Mouse (Mus musculus) stomach, embryonic 15.5 days (tissue): ENCODE measurements at regions not wholly inside any gene's neighbourhood (a gene's known extent, or its start where the extent isn't known, plus 50 kb on each side); places are given as distances from the start of the nearest gene placed in this dataset.

Experiments
- ATAC-seq: fragments of 200-750 bp; cut with Nextera tagmentation; 2 replicates; pipeline ENCODE4 v1.8.0; 2017; ENCODE audit warnings: low read depth, moderate number of reproducible peaks, moderate TSS enrichment; ENCODE audit not compliant: insufficient read depth, low FRiP score
- H3K27ac ChIP-seq: fragments of 300-500 bp; sonication (generic); 2 replicates; pipeline ENCODE4 v1.5.1; 2015; ENCODE audit warnings: mild to moderate bottlenecking, inconsistent platforms
- H3K27me3 ChIP-seq: fragments of 300-500 bp; sonication (generic); replicated peaks from 2 replicates; pipeline ENCODE4 v1.6.1; 2015; ENCODE audit warnings: inconsistent platforms
- H3K36me3 ChIP-seq: fragments of 300-500 bp; sonication (generic); 2 replicates; pipeline ENCODE4 v1.6.1; 2015; ENCODE audit warnings: inconsistent platforms
- H3K4me1 ChIP-seq: fragments of 300-500 bp; sonication (generic); 2 replicates; pipeline ENCODE4 v1.6.1; 2015; ENCODE audit warnings: inconsistent platforms
- H3K4me2 ChIP-seq: fragments of 300-500 bp; sonication (generic); 2 replicates; pipeline ENCODE4 v1.6.1; 2015; ENCODE audit warnings: mild to moderate bottlenecking, inconsistent platforms
- H3K4me3 ChIP-seq: fragments of 300-500 bp; sonication (generic); replicated peaks from 2 replicates; pipeline ENCODE4 v1.5.1; 2015; ENCODE audit warnings: inconsistent platforms
- H3K9ac ChIP-seq: fragments of 300-500 bp; sonication (generic); 2 replicates; pipeline ENCODE4 v1.6.1; 2015; ENCODE audit warnings: inconsistent platforms
- H3K9me3 ChIP-seq: fragments of 300-500 bp; sonication (generic); 2 replicates; pipeline ENCODE4 v1.6.1; 2016; ENCODE audit warnings: inconsistent platforms
- WGBS: fragments of 180-500 bp; shearing (Covaris S2); methylation state at CpG from one replicate; pipeline ENCODE4 v1.1.7; 2015; 5-methylcytosine and 5-hydroxymethylcytosine counted together

DNA sequence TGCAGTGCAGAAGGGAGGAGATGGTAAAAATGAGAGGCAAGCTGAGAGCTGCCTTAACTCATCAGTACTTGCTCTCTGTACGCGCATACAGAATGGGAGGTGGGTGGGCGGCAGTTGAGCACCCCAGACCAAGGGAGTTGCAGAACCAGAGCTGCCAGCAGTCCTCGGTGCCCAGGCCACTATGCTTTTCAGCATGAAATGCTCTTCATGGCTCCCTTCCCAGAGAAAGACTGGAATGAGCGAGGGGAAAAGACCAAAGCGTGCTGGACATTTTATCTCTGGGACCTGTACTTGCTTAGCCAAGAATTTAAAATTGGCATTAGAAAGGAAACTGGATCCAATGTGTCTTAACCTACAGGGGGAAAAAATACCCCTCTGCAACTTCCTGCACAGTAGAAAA, 387.1 kb downstream of the Adgrl2 start:
- Histone ChIP-seq H3K4me1 (no peaks in the 10 kb centered on the region), H3K27ac (no peak overlapping the region), H3K9ac (no peak overlapping the region), H3K4me2 (no peak overlapping the region), H3K9me3 (no peaks in the 10 kb centered on the region), H3K36me3 (no peaks in the 10 kb centered on the region), H3K27me3 (no peaks in the 10 kb centered on the region), H3K4me3 (no peak overlapping the region)
- ATAC-seq: no peak
- WGBS: 78% methylated on average over 6 of the region's 6 CpGs

- Histone ChIP-seq H3K4me3 (no peak overlapping the region), H3K4me2 (no peak overlapping the region), H3K36me3 (no peaks in the 10 kb centered on the region), H3K9me3 (no peaks in the 10 kb centered on the region), H3K27me3 (no peaks in the 10 kb centered on the region), H3K4me1 (no peaks in the 10 kb centered on the region), H3K27ac (no peak overlapping the region), H3K9ac (no peak overlapping the region)
- no peak for ATAC-seq
- WGBS: 81% methylated on average over 5 of the region's 5 CpGs
Observed at GRCm38 (mm10) chr3:148602730-148603255, 387.6 kb downstream of the Adgrl2 start.

- WGBS: 84% methylated on average over 4 of the region's 4 CpGs
- no peak overlapping the region for H3K4me2 ChIP-seq
Observed at GRCm38 (mm10) chr3:148595561-148595960, 394.8 kb downstream of the Adgrl2 start.

DNA sequence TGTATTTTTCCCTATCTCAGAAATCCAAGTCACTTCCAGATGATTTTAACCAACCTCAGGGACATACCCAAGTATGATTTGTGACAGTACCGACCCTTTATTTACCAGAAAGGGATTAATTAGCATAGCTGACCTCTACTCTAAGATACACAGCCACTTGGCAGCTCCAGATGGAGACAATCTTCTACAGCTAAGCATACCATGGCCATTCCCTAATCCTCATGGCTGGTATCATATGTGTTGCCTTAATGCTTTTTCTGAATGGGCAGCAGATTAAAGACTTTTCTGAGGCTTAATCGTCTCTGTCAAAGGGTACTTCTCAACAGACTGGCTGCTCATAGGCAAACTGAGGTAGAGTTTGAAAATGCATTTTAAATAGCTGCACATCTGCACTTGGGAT, 400.8 kb downstream of the Adgrl2 start:
- Histone ChIP-seq H3K4me2 (no peak overlapping the region), H3K27me3 (no peaks in the 10 kb centered on the region), H3K36me3 (no peaks in the 10 kb centered on the region), H3K9me3 (no peaks in the 10 kb centered on the region), H3K4me3 (no peak overlapping the region), H3K27ac (no peak overlapping the region), H3K4me1 (no peaks in the 10 kb centered on the region), H3K9ac (no peak overlapping the region)
- 44% methylated on average over 2 of the region's 2 CpGs for WGBS
- ATAC-seq: no peak

More at GRCm38 (mm10) chr3:148595561-148595960, 394.8 kb downstream of the Adgrl2 start:
- no peaks in the 10 kb centered on the region for H3K27me3 ChIP-seq
- H3K9me3 ChIP-seq: no peaks in the 10 kb centered on the region
- no peaks in the 10 kb centered on the region for H3K36me3 ChIP-seq
- H3K4me3 ChIP-seq: no peak overlapping the region
- ATAC-seq: no peak
- no peaks in the 10 kb centered on the region for H3K4me1 ChIP-seq
- no peak overlapping the region for H3K27ac ChIP-seq
- H3K9ac ChIP-seq: no peak overlapping the region

DNA sequence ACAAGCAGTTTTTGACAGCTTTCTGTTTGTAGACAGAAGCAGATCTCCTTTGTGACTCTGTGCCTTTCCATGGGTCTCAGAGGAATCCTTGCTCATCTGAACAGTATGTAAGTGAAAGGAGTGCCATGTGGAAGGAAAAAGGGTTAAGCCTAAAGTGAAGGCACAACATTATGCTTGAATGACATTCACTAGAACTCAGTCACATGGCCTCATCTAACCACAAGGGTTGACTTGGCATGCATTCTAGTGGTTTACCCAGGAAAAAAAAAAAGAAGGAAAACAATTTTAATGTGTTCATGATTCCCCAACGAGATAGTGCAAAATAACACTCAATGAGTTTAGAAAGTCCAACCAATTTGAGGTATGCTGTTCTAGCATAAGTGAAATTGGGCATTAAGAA, 414.6 kb downstream of the Adgrl2 start:
- Histone ChIP-seq H3K9ac (no peak overlapping the region), H3K27me3 (no peaks in the 10 kb centered on the region), H3K4me2 (no peak overlapping the region), H3K4me1 (no peaks in the 10 kb centered on the region), H3K27ac (no peak overlapping the region), H3K36me3 (no peaks in the 10 kb centered on the region), H3K9me3 (no peaks in the 10 kb centered on the region), H3K4me3 (no peak overlapping the region)
- no peak for ATAC-seq
- WGBS: 74% methylated on average over 1 of the region's 1 CpGs

DNA sequence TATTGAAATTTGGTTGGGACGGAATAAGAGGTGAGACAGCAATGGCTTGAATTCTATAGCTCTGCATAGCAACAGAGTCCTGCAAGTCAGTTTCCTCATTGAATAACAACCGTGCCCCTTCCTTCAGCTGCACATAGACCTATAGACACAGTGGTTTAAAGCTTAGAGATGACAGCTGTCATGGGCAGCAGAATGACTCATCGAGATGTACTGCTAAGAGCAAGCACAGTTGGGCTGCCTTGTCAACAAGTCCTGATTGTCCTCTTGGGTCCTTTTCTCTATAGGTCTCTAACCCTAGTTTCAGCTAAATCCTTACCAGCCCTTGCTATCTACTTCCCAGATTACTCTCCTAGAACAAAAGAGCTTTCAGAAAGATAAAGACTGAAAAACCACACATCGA, 417.9 kb downstream of the Adgrl2 start:
- WGBS: 75% methylated on average over 4 of the region's 4 CpGs
- no peaks in the 10 kb centered on the region for H3K4me1 ChIP-seq
- H3K27me3 ChIP-seq: no peaks in the 10 kb centered on the region
- H3K9me3 ChIP-seq: no peaks in the 10 kb centered on the region
- no peak overlapping the region for H3K9ac ChIP-seq
- no peak overlapping the region for H3K4me3 ChIP-seq
- no peak overlapping the region for H3K27ac ChIP-seq
- H3K36me3 ChIP-seq: no peaks in the 10 kb centered on the region
- H3K4me2 ChIP-seq: no peak overlapping the region
- ATAC-seq: no peak

GRCm38 (mm10) chr3:148564716-148565115, 425.6 kb downstream of the Adgrl2 start:
- 81% methylated on average over 4 of the region's 4 CpGs for WGBS
- H3K27me3 ChIP-seq: no peaks in the 10 kb centered on the region
- no peak for ATAC-seq
- H3K4me2 ChIP-seq: no peak overlapping the region
- no peak overlapping the region for H3K4me3 ChIP-seq
- H3K4me1 ChIP-seq: no peaks in the 10 kb centered on the region
- no peaks in the 10 kb centered on the region for H3K9me3 ChIP-seq
- H3K27ac ChIP-seq: no peak overlapping the region
- no peak overlapping the region for H3K9ac ChIP-seq
- H3K36me3 ChIP-seq: no peaks in the 10 kb centered on the region

DNA sequence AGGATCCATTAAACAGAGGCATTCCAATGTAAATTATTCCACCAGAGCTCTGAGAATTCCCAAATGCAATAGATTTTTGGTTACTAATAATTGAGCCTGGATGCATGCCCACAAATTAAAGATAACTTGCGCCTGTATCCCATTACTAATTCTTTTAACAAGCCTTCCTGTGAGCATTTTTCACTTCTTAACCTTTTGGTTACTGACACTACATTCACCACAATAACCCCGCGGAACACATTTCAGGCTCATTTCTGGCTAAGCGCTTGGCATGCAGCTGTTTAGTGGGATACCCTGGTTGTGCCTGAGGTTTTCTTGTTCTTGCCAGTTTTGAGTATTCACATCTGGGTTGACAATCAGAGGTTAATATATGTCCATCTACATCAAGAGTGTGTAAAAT, 429.1 kb downstream of the Adgrl2 start:
- no peak for ATAC-seq
- no peaks in the 10 kb centered on the region for H3K4me1 ChIP-seq
- no peaks in the 10 kb centered on the region for H3K27me3 ChIP-seq
- H3K4me2 ChIP-seq: no peak overlapping the region
- no peak overlapping the region for H3K9ac ChIP-seq
- H3K9me3 ChIP-seq: no peaks in the 10 kb centered on the region
- no peak overlapping the region for H3K4me3 ChIP-seq
- WGBS: 90% methylated on average over 4 of the region's 4 CpGs
- H3K36me3 ChIP-seq: no peaks in the 10 kb centered on the region
- no peak overlapping the region for H3K27ac ChIP-seq

- ATAC-seq: no peak
- Histone ChIP-seq H3K27me3 (no peaks in the 10 kb centered on the region), H3K36me3 (no peaks in the 10 kb centered on the region), H3K4me2 (no peak overlapping the region), H3K4me3 (no peak overlapping the region), H3K9ac (no peak overlapping the region), H3K4me1 (no peaks in the 10 kb centered on the region), H3K27ac (no peak overlapping the region), H3K9me3 (no peaks in the 10 kb centered on the region)
- 67% methylated on average over 13 of the region's 13 CpGs for WGBS
Observed at GRCm38 (mm10) chr3:148559752-148560460, 430.4 kb downstream of the Adgrl2 start.

GRCm38 (mm10) chr3:148558592-148559157, 431.7 kb downstream of the Adgrl2 start:
- Histone ChIP-seq H3K4me1 (no peaks in the 10 kb centered on the region), H3K4me3 (no peak overlapping the region), H3K27ac (no peak overlapping the region), H3K9me3 (no peaks in the 10 kb centered on the region), H3K4me2 (no peak overlapping the region), H3K9ac (no peak overlapping the region), H3K36me3 (no peaks in the 10 kb centered on the region), H3K27me3 (no peaks in the 10 kb centered on the region)
- WGBS: 62% methylated on average over 5 of the region's 5 CpGs
- no peak for ATAC-seq

- no peak for ATAC-seq
- Histone ChIP-seq H3K9me3 (no peaks in the 10 kb centered on the region), H3K4me3 (no peak overlapping the region), H3K4me1 (no peaks in the 10 kb centered on the region), H3K27me3 (no peaks in the 10 kb centered on the region), H3K9ac (no peak overlapping the region), H3K27ac (no peak overlapping the region), H3K36me3 (no peaks in the 10 kb centered on the region), H3K4me2 (no peak overlapping the region)
- 82% methylated on average over 8 of the region's 8 CpGs for WGBS
Observed at GRCm38 (mm10) chr3:148555324-148555723, 435.0 kb downstream of the Adgrl2 start.

DNA sequence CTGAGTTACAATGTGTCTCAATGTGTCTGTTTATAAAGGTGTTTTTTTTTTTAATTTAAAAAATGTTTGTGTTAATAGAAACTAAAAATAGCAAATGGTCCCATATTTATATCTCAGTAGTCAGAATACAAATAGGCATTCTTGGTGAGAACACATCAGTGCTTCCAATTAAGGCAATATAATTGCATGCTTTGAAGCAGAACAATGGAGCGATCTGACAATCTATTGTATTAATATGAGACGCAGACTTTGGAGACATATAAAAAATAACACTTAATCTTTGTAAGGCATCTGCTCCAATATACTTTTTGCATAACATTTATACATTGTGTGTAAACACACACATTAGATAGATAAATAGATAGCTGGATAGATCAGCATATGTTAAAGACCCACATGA, 439.6 kb downstream of the Adgrl2 start:
- WGBS: 88% methylated on average over 2 of the region's 2 CpGs
- ATAC-seq: no peak
- no peak overlapping the region for H3K9ac ChIP-seq
- no peaks in the 10 kb centered on the region for H3K9me3 ChIP-seq
- no peak overlapping the region for H3K4me2 ChIP-seq
- no peak overlapping the region for H3K4me3 ChIP-seq
- H3K27ac ChIP-seq: no peak overlapping the region
- H3K4me1 ChIP-seq: no peaks in the 10 kb centered on the region
- no peaks in the 10 kb centered on the region for H3K36me3 ChIP-seq
- no peaks in the 10 kb centered on the region for H3K27me3 ChIP-seq
